Mouse (Mus musculus) limb, embryonic 14.5 days (tissue): Measurements from ENCODE around the gene Aff1. TPM values are rescaled to one million over a fixed set of nuclear protein-coding genes. Genes with fewer than 3 reads are reported as not detected.
A peak's percentile ranks its signal among the peaks of the same experiment; 100 is the strongest.

ENCODE experiments used
- ATAC-seq: fragments of 200-750 bp; cut with Nextera tagmentation; 2 replicates; pipeline ENCODE4 v1.8.0; 2017; ENCODE audit warnings: low read depth, moderate number of reproducible peaks, moderate TSS enrichment; ENCODE audit not compliant: low FRiP score
- DNase-seq: peaks from one replicate; pipeline ENCODE4 v3.0.0-alpha.2; 2015; ENCODE audit warnings: low spot score
- H3K27ac ChIP-seq: fragments of 300-500 bp; sonication (generic); replicated peaks from 2 replicates; pipeline ENCODE4 v1.5.1; 2014; ENCODE audit warnings: low read depth, mild to moderate bottlenecking, low read length, moderate library complexity, mixed read lengths
- H3K27me3 ChIP-seq: fragments of 300-500 bp; sonication (generic); 2 replicates; pipeline ENCODE4 v1.6.1; 2014; ENCODE audit warnings: low read length, mixed read lengths; ENCODE audit not compliant: control insufficient read depth, insufficient read depth
- H3K36me3 ChIP-seq: fragments of 300-500 bp; sonication (generic); 2 replicates; pipeline ENCODE4 v1.6.1; 2014; ENCODE audit warnings: mild to moderate bottlenecking, low read length, moderate library complexity, mixed read lengths; ENCODE audit not compliant: control insufficient read depth, insufficient read depth
- H3K4me1 ChIP-seq: fragments of 300-500 bp; sonication (generic); 2 replicates; pipeline ENCODE4 v1.6.1; 2014; ENCODE audit warnings: antibody characterized with exemption, low read length, mixed read lengths; ENCODE audit not compliant: control insufficient read depth, insufficient read depth
- H3K4me2 ChIP-seq: fragments of 300-500 bp; sonication (generic); replicated peaks from 2 replicates; pipeline ENCODE4 v1.6.1; 2014; ENCODE audit warnings: low read depth, mild to moderate bottlenecking, low read length, moderate library complexity; ENCODE audit not compliant: severe bottlenecking
- H3K4me3 ChIP-seq: fragments of 300-500 bp; sonication (generic); replicated peaks from 2 replicates; pipeline ENCODE4 v1.5.1; 2014; ENCODE audit warnings: low read length
- H3K9ac ChIP-seq: fragments of 300-500 bp; sonication (generic); 2 replicates; pipeline ENCODE4 v1.6.1; 2014; ENCODE audit warnings: mild to moderate bottlenecking, low read depth, low read length, moderate library complexity; ENCODE audit not compliant: severe bottlenecking
- H3K9me3 ChIP-seq: fragments of 300-500 bp; sonication (generic); 2 replicates; pipeline ENCODE4 v1.6.1; 2016; ENCODE audit warnings: low read length; ENCODE audit not compliant: control insufficient read depth
- POLR2A ChIP-seq: fragments of 200-500 bp; IDR thresholded peaks from 2 replicates; pipeline ENCODE4 v1.8.0; 2012; ENCODE audit warnings: inconsistent platforms, mild to moderate bottlenecking, moderate library complexity, borderline replicate concordance; ENCODE audit not compliant: insufficient read depth, insufficient read length; ENCODE audit errors: extremely low read depth
- WGBS: fragments of 180-500 bp; shearing (Covaris S2); extraction: QIAGEN DNeasy Blood & Tissue Kit; methylation state at CpG from one replicate; pipeline ENCODE4 v1.1.7; 2014; 5-methylcytosine and 5-hydroxymethylcytosine counted together
- polyA plus RNA-seq, 2 experiments: library from polyadenylated mRNA; depleted of rRNA in 1 of 2; stranded (reverse) in 1 of 2; unstranded in 1 of 2; fragments of >200 nt; fragmentation: Nextera tagmentation in 1 of 2; extraction: Ambion mirVana in 1 of 2; gene quantifications; 2 replicates each; pipeline versions ENCODE4 v1.2.1 to v1.2.3; 2012 to 2014

The Aff1 gene
- polyA plus RNA-seq, 2 experiments, result 3.6 to 5.7 TPM

- Histone ChIP-seq H3K4me1 (0 out of 2 replicates have a peak, but pooled peaks cover 7% of the 10 kb centered on the region), H3K4me3 (no peak overlapping the region), H3K9ac (no peak overlapping the region), H3K9me3 (no peaks in the 10 kb centered on the region), H3K27ac (no peak overlapping the region), H3K36me3 (peaks cover 23% of the 10 kb centered on the region), H3K27me3 (no peaks in the 10 kb centered on the region), H3K4me2 (no peak overlapping the region)
- 65% methylated on average over 10 of the region's 10 CpGs for WGBS
- no peak for ATAC-seq
- TF ChIP-seq POLR2A, result no peak
- no peak for DNase-seq
Measured at GRCm38 (mm10) chr5:103846154-103846551, 154.0 kb downstream of the Aff1 start.

GRCm38 (mm10) chr5:103846609-103847008, 154.4 kb downstream of the Aff1 start:
- 43% methylated on average over 5 of the region's 5 CpGs for WGBS
- DNase-seq (no peak), ATAC-seq (no peak)
- Histone ChIP-seq H3K27ac (no peak overlapping the region), H3K4me1 (0 out of 2 replicates have a peak, but pooled peaks cover 7% of the 10 kb centered on the region), H3K9me3 (no peaks in the 10 kb centered on the region), H3K27me3 (no peaks in the 10 kb centered on the region), H3K36me3 (peaks cover 28% of the 10 kb centered on the region), H3K4me2 (no peak overlapping the region), H3K4me3 (no peak overlapping the region), H3K9ac (no peak overlapping the region)
- TF ChIP-seq POLR2A, result no peak

GRCm38 (mm10) chr5:103848546-103848945, 156.4 kb downstream of the Aff1 start:
- Histone ChIP-seq H3K27ac (no peak overlapping the region), H3K36me3 (peaks cover 31% of the 10 kb centered on the region), H3K4me1 (0 out of 2 replicates have a peak, but pooled peaks cover 7% of the 10 kb centered on the region), H3K27me3 (no peaks in the 10 kb centered on the region), H3K9ac (no peak overlapping the region), H3K4me3 (no peak overlapping the region), H3K9me3 (no peaks in the 10 kb centered on the region), H3K4me2 (no peak overlapping the region)
- DNase-seq (no peak), ATAC-seq (no peak)
- TF ChIP-seq POLR2A, result no peak
- 91% methylated on average over 8 of the region's 8 CpGs for WGBS

GRCm38 (mm10) chr5:103852756-103853549, 160.8 kb downstream of the Aff1 start:
- WGBS, result 71% methylated on average over 4 of the region's 4 CpGs
- TF ChIP-seq POLR2A, result no peak
- ATAC-seq (no peak), DNase-seq (no peak)
- Histone ChIP-seq H3K9me3 (no peaks in the 10 kb centered on the region), H3K27me3 (no peaks in the 10 kb centered on the region), H3K27ac (no peak overlapping the region), H3K4me1 (peaks cover 7% of the 10 kb centered on the region), H3K36me3 (peaks cover 26% of the 10 kb centered on the region), H3K9ac (no peak overlapping the region), H3K4me2 (no peak overlapping the region), H3K4me3 (no peak overlapping the region)

- TF ChIP-seq POLR2A, result no peak
- Histone ChIP-seq H3K4me3 (no peak overlapping the region), H3K27me3 (no peaks in the 10 kb centered on the region), H3K36me3 (peaks cover 25% of the 10 kb centered on the region), H3K27ac (no peak overlapping the region), H3K4me2 (no peak overlapping the region), H3K9me3 (no peaks in the 10 kb centered on the region), H3K9ac (no peak overlapping the region), H3K4me1 (peaks cover 7% of the 10 kb centered on the region)
- 66% methylated on average over 17 of the region's 17 CpGs for WGBS
- ATAC-seq (no peak), DNase-seq (peak; percentile 35)
Measured at GRCm38 (mm10) chr5:103854041-103854806, 162.1 kb downstream of the Aff1 start.
